Mouse (Mus musculus): ENCODE measurements around the gene Tnni1. TPM values are rescaled to one million over a fixed set of nuclear protein-coding genes. Genes with fewer than 3 reads are reported as not detected.
A peak's percentile ranks its signal among the peaks of the same experiment; 100 is the strongest.

Gene Tnni1
- polyA plus RNA-seq, 1 experiment from 2014 or later, result 4,133 TPM

DNA sequence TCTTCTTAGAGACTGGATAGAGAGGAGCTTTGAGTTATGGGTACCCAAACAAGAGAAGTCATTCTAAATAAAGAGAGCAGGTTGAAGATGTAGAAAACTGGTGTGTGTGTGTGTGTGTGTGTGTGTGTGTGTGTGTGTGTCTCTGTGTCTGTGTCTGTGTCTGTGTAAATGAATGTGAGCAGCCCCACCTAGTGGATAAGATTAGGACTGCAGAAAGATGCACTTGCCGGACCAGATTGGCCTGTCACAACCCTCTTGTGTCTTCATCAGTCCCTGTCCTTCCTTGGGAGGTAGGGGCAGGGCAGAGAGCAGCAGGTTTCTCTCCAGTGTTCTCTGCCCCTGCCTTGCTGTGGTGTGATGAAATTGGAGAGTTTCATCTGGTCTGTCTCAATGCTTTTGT is 49.7 kb downstream of the Tnni1 start:
- Histone ChIP-seq H3K27ac (no peak overlapping the region), H3K9ac (no peak overlapping the region), H3K9me3 (replicated peaks) (no peaks in the 10 kb centered on the region), H3K27me3 (0 out of 2 replicates have a peak, but pooled peaks cover 4% of the 10 kb centered on the region), H3K36me3 (no peaks in the 10 kb centered on the region), H3K4me1 (replicated peaks) (peaks cover 39% of the 10 kb centered on the region), H3K4me3 (no peak overlapping the region), H3K4me2 (no peak overlapping the region)
- ATAC-seq (replicated peaks; ENCODE audit: insufficient number of reproducible peaks, insufficient read depth, low FRiP score, low read depth), result 0 out of 2 replicates have a peak, but pooled peaks have one; percentile 11
- WGBS, result 0% methylated on average over 1 of the region's 1 CpGs

- no peak overlapping the region for H3K9ac ChIP-seq
- ATAC-seq (replicated peaks; ENCODE audit: insufficient number of reproducible peaks, insufficient read depth, low FRiP score, low read depth), result no peak
- no peaks in the 10 kb centered on the region for H3K27me3 ChIP-seq
- peaks cover 55% of the 10 kb centered on the region for H3K4me1 ChIP-seq (replicated peaks)
- peak overlapping the region; percentile 16 for H3K4me2 ChIP-seq
- H3K27ac ChIP-seq, result peak overlapping the region; percentile 90
- no peak overlapping the region for H3K4me3 ChIP-seq
- 17% methylated on average over 6 of the region's 6 CpGs for WGBS
- H3K36me3 ChIP-seq, result no peaks in the 10 kb centered on the region
- no peaks in the 10 kb centered on the region for H3K9me3 ChIP-seq (replicated peaks)
Observed at GRCm38 (mm10) chr1:135834206-135834859, 55.1 kb downstream of the Tnni1 start.

DNA sequence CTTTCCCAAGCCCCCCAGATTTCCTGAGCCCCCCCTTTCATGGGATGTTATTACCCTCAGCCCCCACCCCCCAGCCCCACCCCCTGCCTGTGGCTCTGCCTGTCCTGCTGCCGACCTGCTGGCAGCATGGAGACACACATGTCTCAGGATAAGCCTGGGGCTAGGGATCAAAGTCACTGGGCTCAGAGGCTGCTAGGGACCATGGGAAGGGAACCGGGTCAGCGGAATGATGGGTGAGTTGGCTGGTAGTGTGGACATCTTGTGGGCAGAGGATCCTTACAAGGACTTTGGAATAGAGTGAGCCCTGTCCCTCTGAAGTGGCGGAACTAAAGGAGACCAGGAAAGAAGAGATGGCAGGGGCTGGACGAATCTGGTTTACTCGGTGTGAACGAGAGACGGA is 55.7 kb downstream of the Tnni1 start:
- WGBS, result 51% methylated on average over 8 of the region's 8 CpGs
- no peaks in the 10 kb centered on the region for H3K9me3 ChIP-seq (replicated peaks)
- no peak overlapping the region for H3K4me3 ChIP-seq
- no peaks in the 10 kb centered on the region for H3K27me3 ChIP-seq
- H3K36me3 ChIP-seq, result no peaks in the 10 kb centered on the region
- H3K9ac ChIP-seq, result 0 out of 2 replicates have a peak overlapping the region, but pooled peaks have one; percentile 14
- peak overlapping the region; percentile 90 for H3K27ac ChIP-seq
- peaks cover 49% of the 10 kb centered on the region for H3K4me1 ChIP-seq (replicated peaks)
- no peak for ATAC-seq (replicated peaks; ENCODE audit: insufficient number of reproducible peaks, insufficient read depth, low FRiP score, low read depth)
- H3K4me2 ChIP-seq, result peak overlapping the region; percentile 32

GRCm38 (mm10) chr1:135835716-135836483 is 56.7 kb downstream of the Tnni1 start, which contains the start of gene Tnnt2:
TSS of gene Tnnt2 (plus strand) at chr1:135836354.
- peak within 1 kb of the TSS; percentile 72 for H3K9ac ChIP-seq
- peaks cover 46% of the 10 kb centered on the region for H3K4me1 ChIP-seq (replicated peaks)

DNA sequence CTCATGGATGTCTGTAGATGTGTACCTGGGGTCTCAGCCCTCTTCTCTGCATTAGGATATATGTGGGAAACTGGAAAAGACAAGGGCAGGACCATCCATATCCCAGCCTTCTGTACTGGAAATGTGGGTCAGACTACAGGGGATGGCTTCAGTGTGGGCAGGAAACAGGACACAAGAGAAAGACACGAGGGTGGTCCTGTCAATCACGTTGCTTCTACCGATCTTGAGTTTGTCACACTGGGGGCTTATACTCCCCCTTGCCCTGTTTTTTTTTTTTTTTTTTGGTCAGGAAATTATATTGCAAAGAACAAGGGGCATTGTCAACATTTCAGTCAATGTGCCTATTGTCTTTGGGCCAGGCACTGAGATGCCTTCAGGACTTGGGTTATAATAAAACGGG is 59.4 kb downstream of the Tnni1 start:
- WGBS, result 28% methylated on average over 4 of the region's 4 CpGs
- no peaks in the 10 kb centered on the region for H3K27me3 ChIP-seq
- peak overlapping the region; percentile 72 for H3K9ac ChIP-seq
- peak overlapping the region; percentile 58 for H3K4me2 ChIP-seq
- peak overlapping the region; percentile 57 for H3K4me3 ChIP-seq
- no peak for ATAC-seq (replicated peaks; ENCODE audit: insufficient number of reproducible peaks, insufficient read depth, low FRiP score, low read depth)
- no peaks in the 10 kb centered on the region for H3K9me3 ChIP-seq (replicated peaks)
- peak overlapping the region; percentile 90 for H3K27ac ChIP-seq
- no peaks in the 10 kb centered on the region; the same call in 1 of the 2 replicates for H3K36me3 ChIP-seq
- peaks cover 55% of the 10 kb centered on the region for H3K4me1 ChIP-seq (replicated peaks)

More at GRCm38 (mm10) chr1:135835716-135836483, 56.7 kb downstream of the Tnni1 start, which contains the start of gene Tnnt2:
- peak; percentile 88 for ATAC-seq (replicated peaks; ENCODE audit: insufficient number of reproducible peaks, insufficient read depth, low FRiP score, low read depth)
- H3K27ac ChIP-seq, result peak within 1 kb of the TSS; percentile 90
- H3K27me3 ChIP-seq, result no peaks in the 10 kb centered on the region
- WGBS, result 28% methylated on average over 9 of the region's 9 CpGs
- no peaks in the 10 kb centered on the region for H3K36me3 ChIP-seq
- H3K9me3 ChIP-seq (replicated peaks), result no peaks in the 10 kb centered on the region
- H3K4me3 ChIP-seq, result peak within 1 kb of the TSS; percentile 57
- H3K4me2 ChIP-seq, result peak within 1 kb of the TSS; percentile 58

GRCm38 (mm10) chr1:135839065-135839464 is 59.8 kb downstream of the Tnni1 start:
- H3K9me3 ChIP-seq (replicated peaks), result no peaks in the 10 kb centered on the region
- WGBS, result 49% methylated on average over 6 of the region's 6 CpGs
- H3K4me3 ChIP-seq, result peak overlapping the region; percentile 57
- no peaks in the 10 kb centered on the region for H3K27me3 ChIP-seq
- H3K9ac ChIP-seq, result peak overlapping the region; percentile 72
- no peak for ATAC-seq (replicated peaks; ENCODE audit: insufficient number of reproducible peaks, insufficient read depth, low FRiP score, low read depth)
- peak overlapping the region; percentile 58 for H3K4me2 ChIP-seq
- H3K27ac ChIP-seq, result peak overlapping the region; percentile 90
- peaks cover 55% of the 10 kb centered on the region for H3K4me1 ChIP-seq (replicated peaks)
- H3K36me3 ChIP-seq, result no peaks in the 10 kb centered on the region; the same call in 1 of the 2 replicates

DNA sequence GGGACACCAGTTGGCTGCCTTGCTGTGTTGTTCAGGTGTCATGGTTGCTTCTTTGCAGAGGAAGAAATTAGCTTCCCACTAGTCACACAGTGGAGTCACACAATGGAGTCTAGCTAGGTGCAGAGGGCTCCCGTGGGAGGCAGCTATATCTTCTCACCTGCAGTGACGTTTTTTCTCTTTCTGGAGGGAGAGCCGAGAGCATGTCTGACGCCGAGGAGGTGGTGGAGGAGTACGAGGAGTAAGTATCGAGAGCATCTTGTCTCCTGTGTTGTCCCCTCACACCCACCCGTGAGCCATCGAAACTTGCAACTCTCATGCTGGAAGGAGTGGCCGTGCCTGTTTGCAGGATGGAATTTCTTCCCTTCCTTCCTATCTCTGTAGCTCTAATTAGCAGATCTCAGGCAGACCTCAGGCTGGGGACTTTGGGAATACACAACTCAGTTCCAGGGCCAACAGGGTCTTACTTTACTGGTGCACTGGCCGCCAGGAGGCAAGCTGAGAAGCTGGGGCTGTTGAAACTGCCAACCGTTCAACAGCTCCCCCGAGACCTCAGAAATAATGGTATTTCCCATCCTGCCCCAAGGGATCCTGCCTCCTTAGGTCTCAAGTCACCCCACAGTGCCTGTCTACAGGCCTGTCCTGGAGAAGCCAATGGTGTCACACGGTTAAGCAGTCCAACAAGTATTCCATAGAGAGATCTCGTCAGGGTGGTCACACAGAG is 61.6 kb downstream of the Tnni1 start:
- Histone ChIP-seq H3K27me3 (no peaks in the 10 kb centered on the region), H3K4me2 (peak overlapping the region; percentile 58), H3K36me3 (peaks cover 5% of the 10 kb centered on the region; the same call in 1 of the 2 replicates), H3K4me3 (peak overlapping the region; percentile 57), H3K27ac (peak overlapping the region; percentile 90), H3K9ac (peak overlapping the region; percentile 54), H3K4me1 (replicated peaks) (peaks cover 55% of the 10 kb centered on the region), H3K9me3 (replicated peaks) (no peaks in the 10 kb centered on the region)
- 29% methylated on average over 15 of the region's 15 CpGs for WGBS
- ATAC-seq (replicated peaks; ENCODE audit: insufficient number of reproducible peaks, insufficient read depth, low FRiP score, low read depth), result no peak

GRCm38 (mm10) chr1:135843519-135844262 is 64.5 kb downstream of the Tnni1 start:
- no peaks in the 10 kb centered on the region for H3K9me3 ChIP-seq (replicated peaks)
- peaks cover 81% of the 10 kb centered on the region for H3K4me1 ChIP-seq (replicated peaks)
- peak overlapping the region; percentile 57; the same call in 1 of the 2 replicates for H3K4me3 ChIP-seq
- peak overlapping the region; percentile 24; the same call in 1 of the 2 replicates for H3K9ac ChIP-seq
- WGBS, result 75% methylated on average over 10 of the region's 10 CpGs
- H3K36me3 ChIP-seq, result peaks cover 22% of the 10 kb centered on the region
- no peak for ATAC-seq (replicated peaks; ENCODE audit: insufficient number of reproducible peaks, insufficient read depth, low FRiP score, low read depth)
- H3K4me2 ChIP-seq, result peak overlapping the region; percentile 58
- H3K27ac ChIP-seq, result peak overlapping the region; percentile 90
- no peaks in the 10 kb centered on the region for H3K27me3 ChIP-seq

DNA sequence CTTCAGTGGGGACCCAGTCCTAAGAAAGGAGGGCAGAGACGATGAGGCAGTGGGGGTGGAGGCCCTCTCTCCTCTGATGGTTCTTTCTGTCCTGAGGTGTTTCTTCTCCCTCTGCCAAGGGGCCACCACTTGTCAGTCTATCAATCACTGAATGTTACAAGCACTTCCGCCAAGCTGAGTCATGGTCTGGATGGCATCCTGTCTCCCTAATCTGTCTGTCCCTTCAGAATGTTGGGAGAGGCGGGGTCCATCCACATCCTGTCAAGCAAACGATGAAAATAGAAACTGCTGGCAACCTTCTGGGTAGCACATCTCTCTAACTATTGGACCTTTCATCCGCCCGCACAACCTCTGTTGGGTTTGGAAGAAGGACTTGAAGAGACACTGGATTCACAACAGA is 65.2 kb downstream of the Tnni1 start:
- H3K4me2 ChIP-seq, result peak overlapping the region; percentile 58
- peak overlapping the region; percentile 24; the same call in 1 of the 2 replicates for H3K9ac ChIP-seq
- peak overlapping the region; percentile 90 for H3K27ac ChIP-seq
- no peak; the same call in 1 of the 2 replicates for ATAC-seq (replicated peaks; ENCODE audit: insufficient number of reproducible peaks, insufficient read depth, low FRiP score, low read depth)
- WGBS, result 18% methylated on average over 6 of the region's 6 CpGs
- no peaks in the 10 kb centered on the region for H3K27me3 ChIP-seq
- peak overlapping the region; percentile 57; the same call in 1 of the 2 replicates for H3K4me3 ChIP-seq
- H3K4me1 ChIP-seq (replicated peaks), result peaks cover 89% of the 10 kb centered on the region
- H3K36me3 ChIP-seq, result peaks cover 29% of the 10 kb centered on the region
- no peaks in the 10 kb centered on the region for H3K9me3 ChIP-seq (replicated peaks)

GRCm38 (mm10) chr1:135846632-135847031 is 67.4 kb downstream of the Tnni1 start:
- no peaks in the 10 kb centered on the region for H3K9me3 ChIP-seq (replicated peaks)
- H3K4me3 ChIP-seq, result no peak overlapping the region
- 66% methylated on average over 5 of the region's 5 CpGs for WGBS
- H3K36me3 ChIP-seq, result peaks cover 47% of the 10 kb centered on the region
- H3K27me3 ChIP-seq, result no peaks in the 10 kb centered on the region
- ATAC-seq (replicated peaks; ENCODE audit: insufficient number of reproducible peaks, insufficient read depth, low FRiP score, low read depth), result no peak
- H3K9ac ChIP-seq, result peak overlapping the region; percentile 0; the same call in 1 of the 2 replicates
- H3K4me1 ChIP-seq (replicated peaks), result peaks cover 93% of the 10 kb centered on the region
- peak overlapping the region; percentile 55 for H3K27ac ChIP-seq
- H3K4me2 ChIP-seq, result peak overlapping the region; percentile 5

Data from heart, embryonic 15.5 days (tissue).